Mouse (Mus musculus): ENCODE results near the gene Jtb. TPM values are rescaled to one million over a fixed set of nuclear protein-coding genes. Genes with fewer than 3 reads are reported as not detected.

The Jtb gene
- 130 TPM for polyA plus RNA-seq (2017; shearing (Covaris generic))

GRCm38 (mm10) chr3:90231507-90232333 is at the start of gene Jtb:
Gene Jtb (plus strand): TSS chr3:90231597.

GRCm38 (mm10) chr3:90213377-90213866 is 18.0 kb upstream of the Jtb start, which contains the start of the genes Rps27 and Rab13:
Gene Rps27 (minus strand): TSS chr3:90213651.
Gene Rab13 (plus strand): TSS chr3:90213695.

GRCm38 (mm10) chr3:90242984-90243775 is 11.8 kb downstream of the Jtb start, which contains the start of gene Creb3l4:
Gene Creb3l4 (minus strand): TSS chr3:90243512.

GRCm38 (mm10) chr3:90247960-90248745 is 16.8 kb downstream of the Jtb start, which contains the start of gene Slc39a1:
Gene Slc39a1 (plus strand): TSS chr3:90248172.

GRCm38 (mm10) chr3:90253653-90254418 is 22.4 kb downstream of the Jtb start, which contains the start of gene Crtc2:
Gene Crtc2 (plus strand): TSS chr3:90254163.

GRCm38 (mm10) chr3:90265034-90265931 is 33.9 kb downstream of the Jtb start, which contains the start of gene Dennd4b:
Gene Dennd4b (plus strand): TSS chr3:90265185.

Other genes starting within 250 kb of the Jtb start
- 94.5 TPM for gene Hax1, start 232.8 kb upstream of the Jtb start, polyA plus RNA-seq (2017; shearing (Covaris generic))
- gene 4933434E20Rik, start 180.0 kb upstream of the Jtb start, polyA plus RNA-seq (2017; shearing (Covaris generic)), result 134 TPM
- gene Ubap2l, start 179.0 kb upstream of the Jtb start, polyA plus RNA-seq (2017; shearing (Covaris generic)), result 194 TPM
- 866 TPM for gene Tpm3, start 158.9 kb upstream of the Jtb start, polyA plus RNA-seq (2017; shearing (Covaris generic))
- 0.19 TPM for gene Nup210l, start 127.5 kb upstream of the Jtb start, polyA plus RNA-seq (2017; shearing (Covaris generic))
- 3,522 TPM for gene Rps27, start 17.9 kb upstream of the Jtb start, polyA plus RNA-seq (2017; shearing (Covaris generic))
- 0.42 TPM for gene Rab13, start 17.9 kb upstream of the Jtb start, polyA plus RNA-seq (2017; shearing (Covaris generic))
- gene Creb3l4, start 11.9 kb downstream of the Jtb start, polyA plus RNA-seq (2017; shearing (Covaris generic)), result not detected
- gene Slc39a1, start 16.6 kb downstream of the Jtb start, polyA plus RNA-seq (2017; shearing (Covaris generic)), result 1.9 TPM
- 116 TPM for gene Crtc2, start 22.6 kb downstream of the Jtb start, polyA plus RNA-seq (2017; shearing (Covaris generic))
- gene Dennd4b, start 33.6 kb downstream of the Jtb start, polyA plus RNA-seq (2017; shearing (Covaris generic)), result 34.1 TPM
- 11.9 TPM for gene Gatad2b, start 61.6 kb downstream of the Jtb start, polyA plus RNA-seq (2017; shearing (Covaris generic))
- not detected for gene Slc27a3, start 158.3 kb downstream of the Jtb start, polyA plus RNA-seq (2017; shearing (Covaris generic))
- 18.6 TPM for gene Ints3, start 202.0 kb downstream of the Jtb start, polyA plus RNA-seq (2017; shearing (Covaris generic))
- gene Npr1, start 234.3 kb downstream of the Jtb start, polyA plus RNA-seq (2017; shearing (Covaris generic)), result not detected
- 84.0 TPM for gene Ilf2, start 244.5 kb downstream of the Jtb start, polyA plus RNA-seq (2017; shearing (Covaris generic))

All from effector memory CD4-positive, alpha-beta T cell, adult 5 months (primary cell).